Mouse (Mus musculus) liver, embryonic 12.5 days (tissue): ENCODE measurements around the gene Sun1. TPM values are rescaled to one million over a fixed set of nuclear protein-coding genes. Genes with fewer than 3 reads are reported as not detected.

ENCODE experiments used
- ATAC-seq: fragments of 200-750 bp; cut with Nextera tagmentation; 2 replicates; pipeline ENCODE4 v1.8.0; 2017; ENCODE audit warnings: moderate number of reproducible peaks, mild to moderate bottlenecking, moderate library complexity
- H3K27ac ChIP-seq: fragments of 300-500 bp; sonication (generic); 2 replicates; pipeline ENCODE4 v1.5.1; 2016; ENCODE audit warnings: mild to moderate bottlenecking
- H3K27me3 ChIP-seq: fragments of 300-500 bp; sonication (generic); replicated peaks from 2 replicates; pipeline ENCODE4 v1.6.1; 2016; ENCODE audit warnings: mild to moderate bottlenecking, moderate library complexity
- H3K36me3 ChIP-seq: fragments of 300-500 bp; sonication (generic); 2 replicates; pipeline ENCODE4 v1.6.1; 2016; ENCODE audit warnings: mild to moderate bottlenecking, moderate library complexity
- H3K4me1 ChIP-seq: fragments of 300-500 bp; sonication (generic); 2 replicates; pipeline ENCODE4 v1.6.1; 2016
- H3K4me2 ChIP-seq: fragments of 300-500 bp; sonication (generic); 2 replicates; pipeline ENCODE4 v1.6.1; 2016; ENCODE audit warnings: mild to moderate bottlenecking, moderate library complexity
- H3K4me3 ChIP-seq: fragments of 300-500 bp; sonication (generic); 2 replicates; pipeline ENCODE4 v1.5.1; 2016; ENCODE audit warnings: mild to moderate bottlenecking, moderate library complexity
- H3K9ac ChIP-seq: fragments of 300-500 bp; sonication (generic); 2 replicates; pipeline ENCODE4 v1.6.1; 2016; ENCODE audit warnings: mild to moderate bottlenecking, moderate library complexity
- H3K9me3 ChIP-seq: fragments of 300-500 bp; sonication (generic); replicated peaks from 2 replicates; pipeline ENCODE4 v1.6.1; 2016; ENCODE audit warnings: mild to moderate bottlenecking, moderate library complexity
- WGBS: fragments of 180-500 bp; shearing (Covaris S2); methylation state at CpG from one replicate; pipeline ENCODE4 v1.1.7; 2016; ENCODE audit not compliant: insufficient replicate concordance; 5-methylcytosine and 5-hydroxymethylcytosine counted together
- polyA plus RNA-seq: library from polyadenylated mRNA; unstranded; fragments of >200 nt; fragmentation: Nextera tagmentation; extraction: Ambion mirVana; gene quantifications from 2 replicates; pipeline ENCODE4 v1.2.1, GENCODE M21; 2016

The Sun1 gene
- polyA plus RNA-seq: 31.7 and 34.6 TPM in 2 replicates

DNA sequence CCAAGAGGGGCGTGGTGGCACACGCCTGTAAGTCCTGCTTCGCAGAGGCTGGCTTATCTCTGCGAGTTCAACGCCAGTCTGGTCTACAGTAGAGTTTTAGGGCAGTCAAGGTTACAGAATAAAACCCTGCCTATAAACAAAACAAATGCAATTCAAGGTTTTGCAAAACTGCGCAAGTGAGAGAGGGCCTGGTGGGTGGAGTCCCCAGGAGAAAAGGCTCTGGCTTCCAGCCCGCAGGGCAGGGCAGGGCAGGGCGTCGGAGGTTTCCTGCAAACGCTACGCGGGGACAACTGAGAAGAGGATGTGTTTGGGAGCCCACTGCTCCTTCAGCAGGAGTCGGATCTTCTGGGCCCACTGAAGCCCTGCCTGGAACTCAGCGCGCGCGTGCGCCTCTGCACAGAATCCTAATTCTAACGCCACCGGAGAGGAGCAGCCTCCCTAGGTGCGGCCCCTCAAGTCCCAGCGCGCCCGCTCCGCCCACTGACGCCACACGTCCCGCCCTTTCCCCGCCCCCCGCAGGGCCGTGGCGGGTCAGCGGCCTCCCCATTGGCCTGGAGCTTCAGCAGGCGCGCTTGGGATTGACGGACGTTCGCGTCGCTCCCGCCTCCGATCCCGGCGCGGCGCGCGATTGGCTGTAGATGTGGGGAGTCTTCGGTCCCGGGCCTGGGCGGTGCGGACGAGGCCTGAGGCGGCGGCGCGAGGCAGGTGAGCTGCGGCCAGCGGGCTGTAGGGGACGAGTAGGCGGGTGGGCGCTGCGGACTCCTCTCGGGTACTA, at the start of gene Sun1:
Gene Sun1 (plus strand): TSS at position 643 of the 775 bp plus-strand sequence.
- ATAC-seq: peak; percentile 91
- 0% methylated on average over 62 of the region's 64 CpGs for WGBS
- peak within 1 kb of the TSS; percentile 88 for H3K4me3 ChIP-seq
- peaks cover 90% of the 10 kb centered on the region for H3K4me1 ChIP-seq
- peak within 1 kb of the TSS; percentile 99 for H3K27ac ChIP-seq
- peak within 1 kb of the TSS; percentile 95 for H3K4me2 ChIP-seq
- H3K9me3 ChIP-seq: no peaks in the 10 kb centered on the region
- H3K9ac ChIP-seq: peak within 1 kb of the TSS; percentile 92
- H3K36me3 ChIP-seq: peaks cover 10% of the 10 kb centered on the region; the same call in 1 of the 2 replicates
- H3K27me3 ChIP-seq: no peaks in the 10 kb centered on the region

DNA sequence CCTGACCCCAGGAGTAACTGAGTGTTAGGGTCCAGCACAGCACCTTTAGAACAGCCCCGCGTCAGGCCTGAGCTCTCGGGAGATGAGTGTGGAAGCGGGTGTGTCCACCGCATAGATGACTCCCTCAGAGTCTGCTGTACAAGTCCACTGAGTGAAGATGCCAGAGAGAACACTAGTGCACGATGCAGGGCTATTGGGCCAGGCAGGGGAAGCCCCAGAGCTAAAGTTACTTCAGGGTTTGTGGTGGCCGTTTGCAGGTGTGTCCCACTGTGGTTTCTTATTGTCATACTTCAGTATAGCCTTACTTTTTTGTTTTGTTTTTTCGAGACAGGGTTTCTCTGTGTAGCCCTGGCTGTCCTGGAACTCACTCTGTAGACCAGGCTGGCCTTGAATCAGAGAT, 39.5 kb upstream of the Sun1 start:
- Histone ChIP-seq H3K27ac (no peak overlapping the region), H3K4me3 (no peak overlapping the region), H3K4me1 (peaks cover 27% of the 10 kb centered on the region), H3K36me3 (peaks cover 68% of the 10 kb centered on the region), H3K9ac (no peak overlapping the region), H3K27me3 (no peaks in the 10 kb centered on the region), H3K9me3 (no peaks in the 10 kb centered on the region), H3K4me2 (no peak overlapping the region)
- WGBS: 60% methylated on average over 8 of the region's 8 CpGs
- ATAC-seq: no peak

DNA sequence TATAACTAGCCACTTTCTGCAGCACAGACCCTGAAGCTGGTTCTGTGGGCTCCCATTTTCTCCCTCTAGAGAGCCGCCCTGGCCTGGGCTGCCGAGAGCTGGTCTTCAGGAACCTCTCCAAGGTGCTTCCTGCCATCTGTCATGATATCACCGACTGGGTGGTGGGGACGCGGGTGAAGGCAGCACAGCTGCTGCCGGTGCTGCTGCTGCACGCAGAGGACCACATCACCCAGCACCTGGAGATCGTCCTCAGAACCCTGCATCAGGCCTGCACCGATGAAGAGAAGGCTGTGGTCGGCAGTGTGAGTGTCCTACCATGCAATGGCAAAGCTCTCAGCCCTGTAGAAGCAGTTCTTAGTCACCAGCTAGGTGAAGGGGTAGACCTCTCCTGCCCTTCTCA, 38.8 kb upstream of the Sun1 start:
- ATAC-seq: 0 out of 2 replicates have a peak, but pooled peaks have one; percentile 41
- Histone ChIP-seq H3K36me3 (peaks cover 68% of the 10 kb centered on the region), H3K9me3 (no peaks in the 10 kb centered on the region), H3K4me1 (peaks cover 34% of the 10 kb centered on the region), H3K9ac (no peak overlapping the region), H3K27ac (no peak overlapping the region), H3K4me2 (no peak overlapping the region), H3K27me3 (no peaks in the 10 kb centered on the region), H3K4me3 (no peak overlapping the region)
- 41% methylated on average over 10 of the region's 10 CpGs for WGBS

GRCm38 (mm10) chr5:139166781-139167361, 33.6 kb upstream of the Sun1 start:
- WGBS: 23% methylated on average over 6 of the region's 6 CpGs
- Histone ChIP-seq H3K9me3 (no peaks in the 10 kb centered on the region), H3K36me3 (peaks cover 95% of the 10 kb centered on the region), H3K9ac (no peak overlapping the region), H3K27ac (peak overlapping the region; percentile 58), H3K4me3 (no peak overlapping the region), H3K27me3 (no peaks in the 10 kb centered on the region), H3K4me2 (no peak overlapping the region), H3K4me1 (peaks cover 38% of the 10 kb centered on the region)
- peak; percentile 59 for ATAC-seq

- no peak for ATAC-seq
- H3K36me3 ChIP-seq: peaks cover 95% of the 10 kb centered on the region
Observed at GRCm38 (mm10) chr5:139167548-139167947, 32.9 kb upstream of the Sun1 start.

DNA sequence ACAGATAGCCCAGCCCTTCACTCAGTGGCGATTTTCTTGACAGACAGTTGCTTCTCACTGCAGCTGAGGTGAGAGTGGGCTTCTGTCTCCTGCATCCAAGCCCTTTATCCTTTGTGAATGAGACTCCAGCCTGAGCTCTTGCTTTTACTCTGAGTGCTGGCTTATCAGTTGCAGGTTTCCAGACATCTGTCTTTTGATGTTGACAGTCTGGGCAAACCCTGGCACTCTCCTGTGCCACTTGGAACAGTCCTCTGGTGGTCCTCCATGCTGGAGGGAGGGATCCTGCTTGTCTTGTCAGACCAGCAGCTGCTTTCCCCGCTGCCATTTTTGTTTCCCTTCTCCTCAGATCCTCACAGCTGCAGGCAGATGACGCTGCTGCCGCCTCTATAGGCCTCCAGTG, 28.5 kb upstream of the Sun1 start:
- no peak overlapping the region for H3K4me2 ChIP-seq
- no peak overlapping the region for H3K4me3 ChIP-seq
- H3K9ac ChIP-seq: no peak overlapping the region
- H3K27me3 ChIP-seq: no peaks in the 10 kb centered on the region
- ATAC-seq: no peak
- peaks cover 94% of the 10 kb centered on the region for H3K36me3 ChIP-seq
- H3K4me1 ChIP-seq: peaks cover 15% of the 10 kb centered on the region
- no peaks in the 10 kb centered on the region for H3K9me3 ChIP-seq
- H3K27ac ChIP-seq: no peak overlapping the region
- 79% methylated on average over 4 of the region's 4 CpGs for WGBS

More at GRCm38 (mm10) chr5:139167548-139167947, 32.9 kb upstream of the Sun1 start:
- peak overlapping the region; percentile 58 for H3K27ac ChIP-seq
- H3K9me3 ChIP-seq: no peaks in the 10 kb centered on the region
- peaks cover 33% of the 10 kb centered on the region for H3K4me1 ChIP-seq
- H3K4me3 ChIP-seq: no peak overlapping the region
- H3K4me2 ChIP-seq: no peak overlapping the region
- H3K9ac ChIP-seq: no peak overlapping the region
- WGBS: 29% methylated on average over 1 of the region's 1 CpGs
- H3K27me3 ChIP-seq: no peaks in the 10 kb centered on the region

GRCm38 (mm10) chr5:139174141-139174540, 26.3 kb upstream of the Sun1 start:
- 71% methylated on average over 10 of the region's 10 CpGs for WGBS
- no peak overlapping the region for H3K4me3 ChIP-seq
- no peak for ATAC-seq
- no peak overlapping the region for H3K4me2 ChIP-seq
- 0 out of 2 replicates have a peak overlapping the region, but pooled peaks have one; percentile 0 for H3K27ac ChIP-seq
- no peak overlapping the region for H3K9ac ChIP-seq
- H3K9me3 ChIP-seq: no peaks in the 10 kb centered on the region
- H3K27me3 ChIP-seq: no peaks in the 10 kb centered on the region
- peaks cover 7% of the 10 kb centered on the region; the same call in 1 of the 2 replicates for H3K4me1 ChIP-seq
- peaks cover 82% of the 10 kb centered on the region for H3K36me3 ChIP-seq

GRCm38 (mm10) chr5:139174556-139175547, 25.6 kb upstream of the Sun1 start:
- ATAC-seq: no peak
- Histone ChIP-seq H3K4me3 (no peak overlapping the region), H3K9ac (no peak overlapping the region), H3K36me3 (peaks cover 81% of the 10 kb centered on the region), H3K27me3 (no peaks in the 10 kb centered on the region), H3K4me2 (no peak overlapping the region), H3K27ac (no peak overlapping the region), H3K9me3 (no peaks in the 10 kb centered on the region), H3K4me1 (peaks cover 7% of the 10 kb centered on the region; the same call in 1 of the 2 replicates)
- WGBS: 63% methylated on average over 9 of the region's 10 CpGs

DNA sequence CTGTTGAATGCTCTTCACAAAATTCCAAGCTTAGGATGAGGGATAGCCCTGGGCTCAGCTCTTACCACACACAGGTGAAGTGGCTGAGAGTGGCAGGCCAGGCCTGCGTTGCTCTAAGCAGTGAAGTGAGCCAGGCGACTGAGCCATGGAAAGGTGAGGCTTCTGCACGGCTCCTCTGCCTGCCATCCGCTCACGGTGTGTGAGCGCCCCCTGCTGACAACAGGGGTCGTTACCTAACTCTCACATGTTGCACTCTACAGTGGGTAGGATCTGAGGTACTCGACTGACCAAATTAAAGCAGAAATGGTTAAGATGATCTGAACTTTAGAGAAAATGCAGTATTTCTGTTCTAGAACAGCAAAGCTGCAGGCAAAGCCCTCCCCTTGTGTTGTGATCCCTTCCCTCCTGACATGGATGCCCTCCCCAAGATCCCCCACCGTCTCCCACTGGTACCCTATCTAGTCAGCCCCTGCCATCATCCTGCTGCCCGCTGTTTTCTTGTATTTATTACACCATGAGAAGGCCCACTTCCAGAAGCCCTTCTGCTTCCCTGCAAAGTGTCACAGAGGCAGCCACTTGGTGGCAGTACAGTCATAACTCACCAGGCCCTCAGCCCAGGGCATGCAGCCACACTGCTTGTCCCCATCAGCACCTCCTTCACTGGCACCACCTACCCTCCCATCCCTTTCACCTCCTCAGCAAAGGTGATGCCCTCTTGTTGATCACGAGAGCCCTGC, 21.4 kb upstream of the Sun1 start:
- 26% methylated on average over 11 of the region's 11 CpGs for WGBS
- Histone ChIP-seq H3K4me2 (no peak overlapping the region), H3K4me3 (no peak overlapping the region), H3K36me3 (peaks cover 82% of the 10 kb centered on the region), H3K27ac (no peak overlapping the region), H3K27me3 (no peaks in the 10 kb centered on the region), H3K9me3 (no peaks in the 10 kb centered on the region), H3K4me1 (peaks cover 2% of the 10 kb centered on the region; the same call in 1 of the 2 replicates), H3K9ac (no peak overlapping the region)
- peak; percentile 82 for ATAC-seq

DNA sequence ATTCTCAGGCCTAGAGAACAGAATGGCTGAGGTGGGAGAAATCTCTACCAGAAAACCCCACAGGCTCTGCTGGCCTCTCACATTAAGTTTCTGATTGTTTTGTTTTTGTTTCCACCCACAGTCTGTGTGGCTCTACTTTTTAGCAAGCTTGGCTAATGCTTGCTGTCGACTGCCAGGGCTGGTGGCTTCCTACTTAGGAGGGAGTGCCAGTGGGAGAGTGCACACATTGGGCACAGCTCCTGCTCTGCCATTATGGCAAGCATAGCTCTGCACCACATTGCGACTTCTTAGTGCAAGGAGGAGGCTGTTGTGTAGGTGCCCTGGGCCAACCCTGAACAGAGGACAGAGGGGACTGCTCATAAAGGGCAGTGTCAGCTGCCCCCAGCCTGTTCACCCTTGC, 17.3 kb upstream of the Sun1 start:
- peaks cover 86% of the 10 kb centered on the region for H3K36me3 ChIP-seq
- WGBS: 80% methylated on average over 2 of the region's 2 CpGs
- no peak overlapping the region for H3K9ac ChIP-seq
- ATAC-seq: no peak
- H3K9me3 ChIP-seq: no peaks in the 10 kb centered on the region
- H3K4me3 ChIP-seq: no peak overlapping the region
- no peaks in the 10 kb centered on the region for H3K4me1 ChIP-seq
- no peak overlapping the region for H3K27ac ChIP-seq
- no peak overlapping the region for H3K4me2 ChIP-seq
- no peaks in the 10 kb centered on the region for H3K27me3 ChIP-seq

DNA sequence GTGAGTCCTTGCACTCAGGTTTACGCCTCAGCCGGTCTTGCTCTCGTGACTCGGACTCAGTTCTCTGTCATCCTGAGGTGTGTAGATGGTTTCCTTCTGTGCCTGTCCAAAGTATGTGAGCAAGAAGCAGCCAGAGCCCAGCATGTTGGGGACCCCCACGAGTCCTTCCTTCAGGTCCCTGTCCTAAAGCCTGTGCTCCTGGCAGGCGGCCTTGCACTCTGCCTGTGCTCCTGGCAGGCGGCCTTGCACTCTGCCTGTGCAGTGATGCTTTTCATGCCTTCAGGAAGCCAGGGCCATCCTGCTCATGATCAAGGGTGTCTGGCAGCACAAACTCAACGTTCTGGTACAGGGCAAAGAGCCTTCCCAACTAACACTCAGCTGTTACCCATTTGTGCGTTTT, 16.8 kb upstream of the Sun1 start:
- H3K4me1 ChIP-seq: no peaks in the 10 kb centered on the region
- H3K4me3 ChIP-seq: no peak overlapping the region
- no peak overlapping the region for H3K9ac ChIP-seq
- no peak overlapping the region for H3K4me2 ChIP-seq
- no peak for ATAC-seq
- H3K27ac ChIP-seq: no peak overlapping the region
- peaks cover 82% of the 10 kb centered on the region for H3K36me3 ChIP-seq
- H3K9me3 ChIP-seq: no peaks in the 10 kb centered on the region
- WGBS: 83% methylated on average over 9 of the region's 9 CpGs
- H3K27me3 ChIP-seq: no peaks in the 10 kb centered on the region
